21 mouse cellular contexts compared by ENCODE assay signal in genomic region chr12:85905666-85906065, GRCm38 (mm10).
"Had no signal": no experiment of that assay in that cellular context is flagged by ENCODE, and none has a peak within 500 bp of the region (broad histone marks: within the 10 kb centered on the region; RNA-seq: fewer than 3 reads in every experiment).

No protein-coding gene starts in this region.

- DNase-seq: liver, postnatal 0 days; lung, adult 2 months; lung, postnatal 14 days; lung, postnatal 36 days; retina, postnatal 1 day; right cerebral cortex, adult 18-20 months; right cerebral cortex, postnatal 25 days; right cerebral cortex, postnatal 4 days; spleen, adult 18-20 months; thymus, adult 2 months; thymus, postnatal 25 days; thymus, postnatal 4 days had no signal

- H3K9ac ChIP-seq: liver, postnatal 0 days; lung, embryonic 15.5 days; midbrain, embryonic 13.5 days; midbrain, embryonic 15.5 days; neural tube, embryonic 13.5 days; neural tube, embryonic 15.5 days had no signal

- H3K27ac ChIP-seq: lung, embryonic 15.5 days; macrophage; midbrain, embryonic 13.5 days; midbrain, embryonic 15.5 days; neural tube, embryonic 13.5 days; neural tube, embryonic 15.5 days had no signal

- ATAC-seq: liver, postnatal 0 days; lung, postnatal 0 days; midbrain, embryonic 13.5 days; midbrain, embryonic 15.5 days had no signal

- H3K4me2 ChIP-seq: lung, embryonic 15.5 days; midbrain, embryonic 11.5 days; midbrain, embryonic 13.5 days; midbrain, embryonic 15.5 days; neural tube, embryonic 13.5 days; neural tube, embryonic 15.5 days had no signal

- H3K4me1 ChIP-seq: lung, embryonic 15.5 days; midbrain, embryonic 15.5 days; neural tube, embryonic 13.5 days; neural tube, embryonic 15.5 days had no signal

- H3K27me3 ChIP-seq: lung, embryonic 15.5 days; megakaryocyte, embryonic 14.5 days; midbrain, embryonic 13.5 days; midbrain, embryonic 15.5 days; neural tube, embryonic 13.5 days; neural tube, embryonic 15.5 days had no signal

- H3K4me3 ChIP-seq: lung, embryonic 15.5 days; megakaryocyte, embryonic 14.5 days; midbrain, embryonic 13.5 days; midbrain, embryonic 15.5 days; neural tube, embryonic 13.5 days; neural tube, embryonic 15.5 days had no signal

- H3K9me3 ChIP-seq: lung, embryonic 15.5 days; megakaryocyte, embryonic 14.5 days; midbrain, embryonic 13.5 days; midbrain, embryonic 15.5 days; neural tube, embryonic 13.5 days had no signal
